Mouse (Mus musculus): ENCODE results near the gene Cxcl10. TPM values are rescaled to one million over a fixed set of nuclear protein-coding genes. Genes with fewer than 3 reads are reported as not detected.

Cxcl10 gene
- total and polyA plus RNA-seq, 3 experiments, result 0.34 to 3.6 TPM; not detected in 1

DNA sequence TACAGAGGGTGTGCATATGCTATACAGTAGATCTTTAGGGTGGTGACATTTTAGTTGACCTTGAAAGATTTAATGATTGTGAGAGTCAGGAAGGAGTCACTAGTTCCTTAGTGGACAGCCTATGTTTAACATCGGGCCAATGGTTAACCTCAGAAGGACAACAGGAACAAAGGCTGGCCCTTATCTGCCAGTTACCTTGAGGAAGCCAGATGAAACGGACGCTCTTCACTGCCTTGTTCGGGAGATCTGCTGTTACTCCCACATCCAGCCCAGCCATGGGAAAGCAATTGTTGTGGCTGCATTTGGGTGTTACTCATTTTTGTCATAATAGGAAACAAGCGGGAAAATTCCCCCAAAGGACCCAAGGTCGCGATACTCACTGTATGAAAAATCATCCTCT, 34.9 kb downstream of the Cxcl10 start:
- Histone ChIP-seq H3K4me3 (no peak overlapping the region), H3K36me3 (ENCODE audit: control insufficient read depth, insufficient read depth, low read length) (no peaks in the 10 kb centered on the region), H3K79me2 (replicated peaks; ENCODE audit: control insufficient read depth, insufficient read depth, low read length) (no peaks in the 10 kb centered on the region), H3K4me1 (ENCODE audit: control insufficient read depth, insufficient read depth, low read length) (peaks cover 6% of the 10 kb centered on the region), H3K27ac (peak overlapping the region; percentile 40; the same call in 1 of the 2 replicates), H3K27me3 (ENCODE audit: control insufficient read depth, insufficient read depth, low read length) (no peaks in the 10 kb centered on the region), H3K9ac (ENCODE audit: low read depth, low read length) (no peak overlapping the region)
- intact Hi-C loops (cut with DNase I), result loop anchor here (2.0 to 5.0 kb wide), 2 partner anchors 19 to 39 kb away; no protein-coding TSS in a partner anchor
- no peak for DNase-seq
- TF ChIP-seq POLR2A (IDR thresholded peaks at IDR 0.05; ENCODE audit: insufficient read depth, low read depth, low read length), result no peak
- TF ChIP-seq CTCF (IDR thresholded peaks at IDR 0.05), result no peak
- TF ChIP-seq EP300 (IDR thresholded peaks at IDR 0.05; ENCODE audit: insufficient read depth, low read depth, low read length), result no peak
- 39% methylated on average over 7 of the region's 7 CpGs for WGBS

DNA sequence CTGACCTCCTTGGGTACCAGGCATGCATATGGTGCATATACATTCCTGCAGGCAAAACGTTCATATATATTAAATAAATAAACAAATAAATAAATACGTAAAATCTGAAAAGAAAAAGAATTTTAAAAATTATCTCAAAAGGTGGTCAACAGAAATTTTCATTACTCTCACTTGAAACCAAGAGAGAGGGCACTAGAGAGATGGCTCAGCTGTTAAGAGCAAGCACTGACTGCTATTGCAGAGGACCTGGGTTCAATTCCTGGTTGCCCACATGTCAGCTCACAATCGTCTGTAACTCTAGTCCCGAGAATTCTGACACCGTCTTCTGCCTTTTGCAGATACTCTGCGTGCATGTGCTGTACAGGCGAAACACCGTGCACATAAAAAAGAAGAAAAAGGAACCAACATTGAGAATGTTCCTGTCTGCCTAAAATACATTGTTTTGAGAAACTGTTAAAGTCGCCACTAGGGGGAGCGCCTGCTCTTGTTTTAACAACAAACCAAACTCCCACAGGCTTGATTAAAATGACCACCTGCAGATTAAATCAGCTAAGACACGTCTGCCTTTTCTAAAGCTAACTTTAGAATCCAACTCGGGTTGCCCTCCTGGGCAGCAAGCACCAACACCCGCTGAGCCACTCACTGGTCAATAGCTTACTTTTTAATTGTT, 36.5 kb downstream of the Cxcl10 start:
- H3K4me3 ChIP-seq, result no peak overlapping the region
- intact Hi-C loops (cut with DNase I), result loop anchor here (1.0 to 5.0 kb wide), 2 partner anchors 40 to 69 kb away; no protein-coding TSS in a partner anchor
- H3K27ac ChIP-seq, result no peak overlapping the region

DNA sequence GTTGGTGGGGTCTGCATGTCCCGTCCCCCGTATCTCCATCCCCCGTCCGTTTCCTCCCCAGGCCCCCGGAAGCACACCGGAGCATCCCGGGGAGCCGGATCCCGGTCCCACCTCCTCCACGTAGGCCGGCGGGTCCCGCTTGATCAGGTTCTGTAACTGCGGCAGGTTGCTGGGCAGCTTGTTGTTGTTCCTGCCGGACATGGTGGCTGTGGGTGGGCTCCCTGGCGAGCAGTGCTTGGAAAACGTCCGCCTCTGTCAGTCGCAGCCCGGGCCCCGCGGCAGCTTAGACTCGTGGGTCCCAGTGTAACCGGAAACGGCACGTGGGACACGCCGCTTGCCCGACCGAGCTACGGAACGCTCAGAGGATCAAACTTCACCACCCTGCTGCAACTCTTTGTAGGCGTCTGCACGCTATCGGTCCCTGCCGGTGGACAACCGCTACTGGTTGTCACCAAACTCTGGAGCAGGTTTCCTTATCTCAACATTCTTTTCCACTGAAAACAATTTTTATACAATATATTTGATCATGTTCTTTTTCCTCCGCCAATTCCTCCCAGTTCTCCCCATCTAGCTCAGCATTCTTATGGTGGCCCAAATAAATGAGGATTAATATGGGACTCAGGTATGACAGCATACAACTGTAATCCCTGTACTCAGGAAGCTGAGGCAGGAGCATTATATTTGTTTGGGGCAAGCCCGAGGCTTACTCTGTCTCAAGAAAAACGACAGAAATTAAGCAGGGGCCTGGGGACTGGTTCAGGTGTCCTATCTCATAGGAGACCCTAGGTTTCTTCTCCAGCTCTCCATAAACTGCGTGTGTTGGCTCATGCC, 38.8 kb downstream of the Cxcl10 start, which contains the start of gene Sdad1:
TSS of gene Sdad1 (minus strand) at position 799 of the 831 bp plus-strand sequence.
- no peaks in the 10 kb centered on the region for H3K79me2 ChIP-seq (replicated peaks; ENCODE audit: control insufficient read depth, insufficient read depth, low read length)
- WGBS, result 2% methylated on average over 41 of the region's 41 CpGs
- H3K27me3 ChIP-seq (ENCODE audit: control insufficient read depth, insufficient read depth, low read length), result no peaks in the 10 kb centered on the region
- no peaks in the 10 kb centered on the region for H3K36me3 ChIP-seq (ENCODE audit: control insufficient read depth, insufficient read depth, low read length)
- peak within 1 kb of the TSS; percentile 78 for H3K27ac ChIP-seq
- DNase-seq, result peak; percentile 93 to 94
- peak; percentile 92 for TF ChIP-seq EP300 (IDR thresholded peaks at IDR 0.05; ENCODE audit: insufficient read depth, low read depth, low read length)
- 0 out of 2 replicates have a peak, but pooled peaks have one; percentile 42 for TF ChIP-seq POLR2A (IDR thresholded peaks at IDR 0.05; ENCODE audit: insufficient read depth, low read depth, low read length)
- TF ChIP-seq CTCF (IDR thresholded peaks at IDR 0.05), result peak; percentile 86
- peaks cover 6% of the 10 kb centered on the region for H3K4me1 ChIP-seq (ENCODE audit: control insufficient read depth, insufficient read depth, low read length)
- intact Hi-C loops (cut with DNase I), result loop anchor here (2.0 to 10.0 kb wide), 3 partner anchors 31 to 115 kb away; partner anchors contain the start of gene Naaa
- H3K9ac ChIP-seq (ENCODE audit: low read depth, low read length), result peak within 1 kb of the TSS; percentile 84
- peak within 1 kb of the TSS; percentile 92 for H3K4me3 ChIP-seq

More for the DNA sequence above, 36.5 kb downstream of the Cxcl10 start:
- Histone ChIP-seq H3K79me2 (replicated peaks; ENCODE audit: control insufficient read depth, insufficient read depth, low read length) (no peaks in the 10 kb centered on the region), H3K27me3 (ENCODE audit: control insufficient read depth, insufficient read depth, low read length) (no peaks in the 10 kb centered on the region), H3K36me3 (ENCODE audit: control insufficient read depth, insufficient read depth, low read length) (no peaks in the 10 kb centered on the region), H3K9ac (ENCODE audit: low read depth, low read length) (no peak overlapping the region), H3K4me1 (ENCODE audit: control insufficient read depth, insufficient read depth, low read length) (peaks cover 6% of the 10 kb centered on the region)
- TF ChIP-seq EP300 (IDR thresholded peaks at IDR 0.05; ENCODE audit: insufficient read depth, low read depth, low read length) (no peak), CTCF (IDR thresholded peaks at IDR 0.05) (peak; percentile 90)
- peak; percentile 84 to 85 for DNase-seq
- WGBS, result 12% methylated on average over 13 of the region's 13 CpGs

DNA sequence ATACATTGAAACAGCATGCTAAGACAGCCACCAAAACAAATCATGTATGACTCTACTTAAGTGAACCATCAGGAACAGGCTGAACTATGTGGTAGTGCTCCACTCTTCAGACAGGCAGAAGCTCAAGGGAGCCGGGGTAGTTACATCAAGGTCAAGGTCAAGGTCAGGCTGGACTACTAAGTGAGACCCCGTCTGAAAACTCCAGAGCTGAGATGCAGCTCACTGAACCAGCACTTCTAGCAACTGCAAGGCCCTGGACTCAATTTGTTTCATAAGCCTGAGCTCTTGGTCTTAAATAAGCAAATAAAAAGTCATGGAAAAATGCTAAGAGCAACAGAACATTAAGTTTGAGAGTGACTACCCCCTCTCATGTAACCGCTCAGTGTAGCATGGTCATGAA, 44.4 kb downstream of the Cxcl10 start:
- Histone ChIP-seq H3K4me1 (ENCODE audit: control insufficient read depth, insufficient read depth, low read length) (no peaks in the 10 kb centered on the region), H3K4me3 (no peak overlapping the region), H3K9ac (ENCODE audit: low read depth, low read length) (no peak overlapping the region), H3K27me3 (ENCODE audit: control insufficient read depth, insufficient read depth, low read length) (no peaks in the 10 kb centered on the region), H3K36me3 (ENCODE audit: control insufficient read depth, insufficient read depth, low read length) (no peaks in the 10 kb centered on the region), H3K79me2 (replicated peaks; ENCODE audit: control insufficient read depth, insufficient read depth, low read length) (no peaks in the 10 kb centered on the region), H3K27ac (no peak overlapping the region)
- WGBS, result 78% methylated on average over 3 of the region's 3 CpGs
- TF ChIP-seq EP300 (IDR thresholded peaks at IDR 0.05; ENCODE audit: insufficient read depth, low read depth, low read length) (no peak), POLR2A (IDR thresholded peaks at IDR 0.05; ENCODE audit: insufficient read depth, low read depth, low read length) (no peak), CTCF (IDR thresholded peaks at IDR 0.05) (no peak)
- intact Hi-C loops (cut with DNase I), result loop anchor here (10.0 kb wide), 1 partner anchor 109 kb away; no protein-coding TSS in a partner anchor
- DNase-seq, result no peak

DNA sequence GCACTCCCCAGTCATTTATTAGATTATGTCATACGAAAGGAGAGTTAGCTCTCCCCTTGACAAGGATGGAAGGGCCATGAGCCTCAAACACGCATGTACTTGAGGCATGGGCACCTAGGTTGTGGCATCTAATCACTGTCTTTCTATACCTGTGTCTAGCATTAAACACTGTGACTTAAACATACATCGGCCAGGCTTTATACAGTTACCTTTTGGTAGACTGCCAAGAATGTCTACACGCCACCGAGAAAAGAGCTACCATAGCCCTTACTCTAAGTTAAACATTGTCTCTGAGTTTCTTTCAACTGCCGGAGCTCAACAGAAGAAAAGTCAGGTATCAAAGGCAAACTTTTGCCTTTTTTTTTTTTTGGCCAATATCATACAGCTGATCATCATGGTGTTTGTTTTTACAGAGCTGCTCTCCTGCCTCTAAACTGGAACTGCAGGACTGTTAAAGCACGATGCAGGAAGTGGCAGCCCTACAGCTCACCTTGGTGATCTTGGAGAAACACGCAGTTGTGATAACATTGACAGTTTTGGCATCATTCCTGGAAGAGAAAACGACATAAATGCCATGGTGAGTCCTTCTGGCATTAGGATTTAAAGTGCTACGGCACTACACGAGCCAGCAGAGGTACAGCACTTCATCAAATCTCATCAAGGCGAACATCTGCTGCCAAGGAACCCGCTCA, 46.4 kb downstream of the Cxcl10 start:
- WGBS, result 52% methylated on average over 13 of the region's 13 CpGs
- no peak for TF ChIP-seq POLR2A (IDR thresholded peaks at IDR 0.05; ENCODE audit: insufficient read depth, low read depth, low read length)
- TF ChIP-seq CTCF (IDR thresholded peaks at IDR 0.05), result no peak
- no peak for TF ChIP-seq EP300 (IDR thresholded peaks at IDR 0.05; ENCODE audit: insufficient read depth, low read depth, low read length)
- Histone ChIP-seq H3K27me3 (ENCODE audit: control insufficient read depth, insufficient read depth, low read length) (no peaks in the 10 kb centered on the region), H3K27ac (no peak overlapping the region), H3K4me1 (ENCODE audit: control insufficient read depth, insufficient read depth, low read length) (no peaks in the 10 kb centered on the region), H3K4me3 (no peak overlapping the region), H3K79me2 (replicated peaks; ENCODE audit: control insufficient read depth, insufficient read depth, low read length) (no peaks in the 10 kb centered on the region), H3K9ac (ENCODE audit: low read depth, low read length) (no peak overlapping the region), H3K36me3 (ENCODE audit: control insufficient read depth, insufficient read depth, low read length) (no peaks in the 10 kb centered on the region)
- DNase-seq, result no peak
- intact Hi-C loops (cut with DNase I), result loop anchor here (10.0 kb wide), 1 partner anchor 107 kb away; no protein-coding TSS in a partner anchor

Other genes with a start within 250 kb of the Cxcl10 start
- gene Uso1, start 211.0 kb downstream of the Cxcl10 start, total RNA-seq (2021), result 10 to 100 TPM; 39.0 to 45.4 TPM
- gene Uso1, start 211.0 kb downstream of the Cxcl10 start, polyA plus RNA-seq (2012; rRNA removed), result 12.3 and 23.8 TPM in 2 replicates
- gene U90926, start 133.5 kb downstream of the Cxcl10 start, total RNA-seq (2021), result not detected
- not detected in 2 replicates for gene U90926, start 133.5 kb downstream of the Cxcl10 start, polyA plus RNA-seq (2012; rRNA removed)
- not detected for gene Ppef2, start 92.6 kb downstream of the Cxcl10 start, total RNA-seq (2021)
- 0.44 and 0.74 TPM in 2 replicates for gene Ppef2, start 92.6 kb downstream of the Cxcl10 start, polyA plus RNA-seq (2012; rRNA removed)
- gene Naaa, start 70.7 kb downstream of the Cxcl10 start, total RNA-seq (2021), result 10 to 100 TPM; 14.2 to 16.1 TPM
- gene Naaa, start 70.7 kb downstream of the Cxcl10 start, polyA plus RNA-seq (2012; rRNA removed), result 16.8 and 20.4 TPM in 2 replicates
- 10 to 100 TPM; 10.9 TPM for gene Sdad1, start 38.4 kb downstream of the Cxcl10 start, total RNA-seq (2021)
- 6.1 and 7.0 TPM in 2 replicates for gene Sdad1, start 38.4 kb downstream of the Cxcl10 start, polyA plus RNA-seq (2012; rRNA removed)
- gene Cxcl9, start 20.8 kb downstream of the Cxcl10 start, total RNA-seq (2021), result 1 to 10 TPM; 2.8 to 3.0 TPM
- gene Cxcl9, start 20.8 kb downstream of the Cxcl10 start, polyA plus RNA-seq (2012; rRNA removed), result 12.2 and 21.0 TPM in 2 replicates
- gene Art3, start 17.1 kb downstream of the Cxcl10 start, total RNA-seq (2021), result 100 to 1,000 TPM; 622 to 797 TPM
- 268 and 420 TPM in 2 replicates for gene Art3, start 17.1 kb downstream of the Cxcl10 start, polyA plus RNA-seq (2012; rRNA removed)
- 10 to 100 TPM; 14.5 to 20.9 TPM for gene Nup54, start 86.3 kb upstream of the Cxcl10 start, total RNA-seq (2021)
- 11.1 and 19.9 TPM in 2 replicates for gene Nup54, start 86.3 kb upstream of the Cxcl10 start, polyA plus RNA-seq (2012; rRNA removed)
- 10 to 100 TPM; 76.7 to 85.9 TPM for gene Scarb2, start 157.9 kb upstream of the Cxcl10 start, total RNA-seq (2021)
- gene Scarb2, start 157.9 kb upstream of the Cxcl10 start, polyA plus RNA-seq (2012; rRNA removed), result 38.5 and 74.6 TPM in 2 replicates
- not detected for gene Fam47e, start 206.2 kb upstream of the Cxcl10 start, total RNA-seq (2021)
- 0.23 TPM in 1 of 2 replicates, not detected in the other for gene Fam47e, start 206.2 kb upstream of the Cxcl10 start, polyA plus RNA-seq (2012; rRNA removed)

Measured in heart, adult 2 months (tissue).